Mouse (Mus musculus): ENCODE measurements at regions not wholly inside any gene's neighbourhood (a gene's known extent, or its start where the extent isn't known, plus 50 kb on each side); places are given as distances from the start of the nearest gene placed in this dataset.

DNA sequence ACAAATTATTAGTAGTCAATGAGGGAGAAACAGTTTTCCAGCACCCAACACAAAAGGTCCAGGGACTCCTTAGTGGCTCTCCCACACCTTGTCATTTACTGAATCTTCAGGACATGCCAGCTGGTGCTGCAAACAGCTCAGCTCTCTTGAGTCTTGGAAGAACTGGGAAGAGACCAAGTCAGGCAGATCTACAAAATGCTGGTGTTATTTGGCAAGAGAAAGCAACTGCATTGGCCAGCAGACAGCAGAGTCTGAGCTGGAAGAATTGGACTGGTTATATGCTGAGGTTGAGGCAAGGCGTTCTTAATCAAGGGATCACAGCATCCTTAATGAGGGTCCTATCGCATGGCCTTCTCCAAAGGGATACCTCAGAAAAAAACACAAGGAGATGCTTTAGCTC lies 124.2 kb upstream of the Lef1 start:
- in situ Hi-C loops (cut with MboI; ENCODE audit: low pct_unique_long_range_greater_than_20kb in 1 of 2, low sequenced_read_pairs in 2 of 2, unreplicated experiment in 1 of 2), result no loop called here

DNA sequence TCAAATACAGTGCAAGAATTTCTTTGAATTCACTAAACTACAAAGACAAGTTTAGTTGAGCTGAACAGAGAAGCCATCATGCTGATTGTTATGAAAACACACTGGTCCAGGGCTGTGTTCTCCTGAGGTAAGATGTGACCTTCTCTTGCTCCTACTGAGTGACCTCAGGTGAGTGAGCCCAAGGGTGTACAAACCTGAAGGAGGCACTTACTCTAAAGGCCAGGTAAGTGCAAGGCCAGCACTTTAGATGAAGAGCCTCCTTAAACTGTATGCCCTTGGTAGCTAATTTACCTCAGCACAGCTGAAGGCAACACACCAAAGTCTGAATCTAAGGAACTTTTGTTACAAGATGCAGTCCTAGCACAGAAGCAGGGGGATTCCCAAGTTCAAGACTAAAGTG lies 128.7 kb upstream of the Lef1 start:
- in situ Hi-C loops (cut with MboI; ENCODE audit: low pct_unique_long_range_greater_than_20kb in 1 of 2, low sequenced_read_pairs in 2 of 2, unreplicated experiment in 1 of 2), result no loop called here

DNA sequence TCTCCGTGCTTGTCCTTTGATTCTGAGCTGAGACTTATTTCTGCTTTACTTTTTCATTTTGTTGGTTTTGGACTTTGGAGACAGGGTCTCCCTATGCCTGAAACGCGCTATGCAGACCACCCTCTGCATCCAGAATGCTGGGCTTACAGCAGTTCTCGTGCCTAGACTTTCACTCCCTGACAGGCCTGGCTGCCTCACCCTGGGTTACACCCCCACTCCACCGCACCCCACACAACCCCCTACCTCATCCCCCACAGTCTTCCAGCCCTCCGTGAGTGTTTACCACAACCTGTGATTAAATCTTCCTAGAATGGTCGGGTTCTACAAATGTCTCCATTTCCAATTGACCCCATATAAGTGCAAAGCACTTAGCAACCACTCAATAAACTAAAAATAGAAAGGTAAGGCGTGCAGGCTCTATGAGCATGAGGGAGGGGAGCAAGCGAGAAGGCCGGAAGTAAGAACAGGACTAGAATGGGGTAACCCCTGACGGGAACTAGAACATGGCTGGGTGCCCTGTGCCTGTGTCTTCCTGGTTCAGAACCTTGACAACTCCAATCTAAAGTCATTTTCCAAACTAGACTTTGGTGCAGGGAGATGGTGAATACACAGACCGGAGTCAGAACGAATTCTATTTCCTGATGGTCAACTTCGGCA lies 131.2 kb upstream of the Lef1 start:
- in situ Hi-C loops (cut with MboI; ENCODE audit: low pct_unique_long_range_greater_than_20kb in 1 of 2, low sequenced_read_pairs in 2 of 2, unreplicated experiment in 1 of 2), result no loop called here

DNA sequence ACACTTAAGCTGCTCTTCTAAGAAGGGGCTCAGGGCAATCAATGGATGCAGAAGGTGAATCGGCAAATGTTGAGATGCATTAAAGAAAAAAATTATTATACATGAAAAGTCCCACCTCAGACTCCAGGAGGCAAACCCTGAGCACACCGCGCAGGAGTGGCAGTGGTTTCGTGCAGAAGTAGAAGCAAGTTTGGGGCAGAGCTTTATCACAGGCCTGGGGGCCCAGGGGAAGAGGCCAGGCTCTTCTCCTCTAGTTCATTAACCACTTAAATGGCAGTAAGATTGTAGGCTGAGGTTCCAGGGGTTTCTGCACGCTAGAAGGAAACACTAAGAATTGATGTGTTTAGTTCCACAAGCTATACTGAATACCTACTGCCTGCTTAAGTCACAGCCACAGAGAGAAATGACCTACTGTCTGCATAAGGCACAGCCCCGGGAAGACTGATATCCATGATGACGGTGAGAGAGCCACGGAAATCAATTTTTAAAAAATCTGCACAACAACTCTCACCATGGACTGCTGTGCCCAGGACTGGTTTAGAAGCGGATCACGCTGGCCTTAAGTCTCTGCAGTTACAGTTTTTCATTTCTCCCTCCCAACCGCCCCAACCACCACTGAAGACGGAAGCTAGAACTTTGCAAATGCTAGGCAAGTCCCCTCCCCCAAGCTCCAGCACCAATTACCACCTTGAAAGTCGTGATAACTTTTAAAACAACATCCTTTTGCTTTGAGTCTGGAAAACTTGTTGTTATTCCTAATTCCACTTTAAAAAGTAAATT lies 132.2 kb upstream of the Lef1 start:
- in situ Hi-C loops (cut with MboI; ENCODE audit: low pct_unique_long_range_greater_than_20kb in 1 of 2, low sequenced_read_pairs in 2 of 2, unreplicated experiment in 1 of 2), result no loop called here

DNA sequence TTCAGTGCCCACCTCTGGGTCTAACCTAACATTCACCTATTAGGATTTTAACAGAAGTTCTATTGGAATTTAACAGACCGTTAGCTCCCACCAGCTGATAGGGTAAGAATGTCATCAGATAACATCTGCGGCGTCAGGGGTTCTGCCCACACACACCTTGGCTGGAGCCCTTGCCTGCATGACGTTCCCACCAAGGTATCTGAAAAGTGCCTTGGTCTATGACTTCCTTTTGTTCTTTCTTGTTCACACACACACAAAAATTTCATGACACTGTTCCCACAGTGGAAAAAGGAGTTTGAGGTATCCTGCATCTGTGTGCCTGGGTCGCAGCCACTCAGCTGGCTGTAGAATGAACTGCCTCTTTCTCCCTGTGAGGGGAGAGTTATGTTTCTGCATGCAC lies 134.1 kb upstream of the Lef1 start:
- in situ Hi-C loops (cut with MboI; ENCODE audit: low pct_unique_long_range_greater_than_20kb in 1 of 2, low sequenced_read_pairs in 2 of 2, unreplicated experiment in 1 of 2), result no loop called here

DNA sequence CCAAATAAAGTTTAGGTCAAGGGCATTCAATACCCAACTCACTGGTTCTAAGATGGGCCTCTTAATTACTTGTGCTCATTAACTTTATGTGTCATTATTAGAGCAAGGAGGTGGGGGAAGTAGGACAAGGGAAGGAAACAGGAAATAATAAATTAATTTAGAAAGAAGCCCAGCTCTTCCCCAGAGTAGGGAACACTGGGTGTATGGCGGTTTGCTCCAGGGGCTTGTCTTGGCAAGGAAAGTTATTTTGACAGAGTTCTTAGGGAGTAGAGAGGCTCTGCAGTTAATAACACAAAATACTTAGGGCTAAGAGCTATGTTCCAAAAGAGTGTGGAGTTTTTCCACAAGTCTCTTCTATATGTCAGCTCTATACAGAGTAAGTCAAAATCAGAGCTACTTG lies 135.0 kb upstream of the Lef1 start:
- in situ Hi-C loops (cut with MboI; ENCODE audit: low pct_unique_long_range_greater_than_20kb in 1 of 2, low sequenced_read_pairs in 2 of 2, unreplicated experiment in 1 of 2), result no loop called here

DNA sequence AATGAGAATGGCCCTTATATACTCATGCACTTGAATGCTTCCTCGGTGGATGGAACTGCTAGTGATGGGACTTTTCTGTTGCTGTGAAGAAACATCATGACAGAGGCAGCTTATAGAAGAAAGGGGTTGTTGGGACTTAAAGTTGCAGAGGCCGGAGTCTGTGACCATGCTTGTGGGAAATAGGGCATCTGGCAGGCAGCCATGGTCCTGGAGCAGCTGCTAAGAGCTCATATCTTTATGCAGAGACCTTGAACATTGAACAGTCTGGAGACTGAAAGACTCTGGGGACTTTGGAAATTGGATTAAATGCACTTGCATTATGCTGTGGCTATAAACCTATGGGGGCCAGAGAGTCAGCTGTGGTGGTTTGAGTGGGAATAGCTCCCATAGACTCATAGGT lies 138.1 kb upstream of the Lef1 start:
- in situ Hi-C loops (cut with MboI; ENCODE audit: low pct_unique_long_range_greater_than_20kb in 1 of 2, low sequenced_read_pairs in 2 of 2, unreplicated experiment in 1 of 2), result no loop called here

DNA sequence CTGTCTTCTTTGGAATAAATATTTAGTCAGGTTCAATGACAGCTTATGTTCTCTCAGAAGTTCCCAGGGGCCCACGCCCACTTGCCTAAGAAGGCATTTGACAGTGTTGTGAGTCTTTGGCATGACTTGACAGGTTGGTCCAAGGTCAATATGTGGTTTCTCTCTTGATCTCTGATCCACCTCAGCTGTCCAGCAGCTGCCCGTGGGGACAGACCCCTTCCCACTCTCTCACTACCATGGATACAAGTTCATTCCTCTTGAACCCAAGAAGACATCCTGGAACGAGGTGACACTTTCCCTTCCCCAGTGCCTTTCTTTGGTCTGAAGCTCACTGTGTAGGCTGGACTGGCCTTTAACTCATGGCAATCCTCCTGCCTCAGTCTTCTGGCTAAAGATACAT lies 145.0 kb upstream of the Lef1 start:
- in situ Hi-C loops (cut with MboI; ENCODE audit: low pct_unique_long_range_greater_than_20kb in 1 of 2, low sequenced_read_pairs in 2 of 2, unreplicated experiment in 1 of 2), result no loop called here

DNA sequence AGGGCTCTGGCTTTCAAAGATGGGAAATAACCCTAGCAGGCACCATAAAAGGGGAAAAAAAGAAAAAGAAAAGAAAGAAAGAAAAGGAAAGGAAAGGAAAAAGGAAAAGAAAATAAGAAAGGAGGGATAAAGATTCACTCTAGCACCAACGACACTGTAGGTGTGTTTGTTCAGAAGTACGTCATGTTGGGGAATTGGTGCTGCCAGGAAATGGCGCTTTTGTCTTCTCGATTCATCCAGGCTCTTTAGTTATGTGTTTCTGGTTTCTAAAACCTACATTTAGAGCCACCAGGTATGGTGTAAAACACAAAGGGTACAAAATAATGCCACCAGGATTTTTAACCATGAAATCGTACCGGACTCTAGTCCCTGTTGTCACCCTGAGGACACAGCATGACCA lies 146.2 kb upstream of the Lef1 start:
- in situ Hi-C loops (cut with MboI; ENCODE audit: low pct_unique_long_range_greater_than_20kb in 1 of 2, low sequenced_read_pairs in 2 of 2, unreplicated experiment in 1 of 2), result no loop called here

DNA sequence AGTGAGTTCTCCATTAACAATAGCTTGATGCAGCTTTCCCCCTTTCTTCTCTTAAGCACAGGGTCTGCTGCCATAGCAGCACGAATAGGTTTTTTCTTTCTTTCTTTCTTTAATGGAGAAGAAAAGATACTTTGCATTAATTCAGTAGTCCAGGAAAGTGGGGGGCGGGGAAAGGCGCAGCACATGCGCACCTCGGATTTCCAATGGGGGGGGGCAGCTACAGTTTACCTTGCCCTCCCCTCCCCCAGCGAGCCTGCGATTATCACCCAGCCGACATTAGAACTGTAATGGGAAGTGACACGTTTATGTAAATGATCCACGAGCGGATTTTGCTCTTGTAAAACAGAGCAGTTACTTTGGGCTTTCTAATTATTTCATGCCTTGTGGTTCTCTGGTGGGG lies 146.6 kb upstream of the Lef1 start:
- in situ Hi-C loops (cut with MboI; ENCODE audit: low pct_unique_long_range_greater_than_20kb in 1 of 2, low sequenced_read_pairs in 2 of 2, unreplicated experiment in 1 of 2), result no loop called here

DNA sequence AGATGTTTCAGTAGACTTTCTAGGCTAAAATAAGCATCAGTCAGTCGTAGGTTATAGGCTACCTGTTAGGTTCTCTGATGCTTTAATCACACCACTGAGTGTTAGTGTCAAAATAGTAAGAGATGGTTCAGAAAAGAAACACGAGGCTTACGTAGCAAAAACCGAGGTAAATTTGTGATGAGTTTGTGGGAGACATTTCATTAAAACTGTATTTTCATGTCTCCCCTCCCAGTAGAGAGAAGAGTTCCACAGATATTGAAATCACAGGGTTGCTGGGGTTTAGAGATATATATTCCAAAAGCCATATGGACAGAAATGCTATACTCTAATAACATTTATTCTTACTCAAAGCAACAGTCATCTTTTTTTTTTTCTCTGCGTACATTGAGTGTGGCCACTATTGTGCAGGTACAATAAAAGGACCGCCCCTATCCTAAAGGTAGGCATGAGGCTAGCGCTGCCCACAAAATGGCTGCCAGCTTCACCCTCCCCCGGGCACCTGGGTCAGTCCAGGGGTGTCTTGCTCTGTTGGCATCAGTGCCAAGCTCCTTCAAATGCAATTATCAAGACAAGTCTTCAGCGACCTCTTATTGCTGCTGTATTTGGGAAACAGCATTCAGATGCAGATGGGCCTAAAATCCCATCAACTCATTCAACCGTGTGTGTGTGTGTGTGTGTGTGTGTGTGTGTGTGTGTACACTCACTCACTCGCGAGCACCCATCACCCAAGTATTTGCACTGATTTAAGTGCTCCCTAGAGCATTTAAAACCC lies 147.4 kb upstream of the Lef1 start:
- in situ Hi-C loops (cut with MboI; ENCODE audit: low pct_unique_long_range_greater_than_20kb in 1 of 2, low sequenced_read_pairs in 2 of 2, unreplicated experiment in 1 of 2), result no loop called here

DNA sequence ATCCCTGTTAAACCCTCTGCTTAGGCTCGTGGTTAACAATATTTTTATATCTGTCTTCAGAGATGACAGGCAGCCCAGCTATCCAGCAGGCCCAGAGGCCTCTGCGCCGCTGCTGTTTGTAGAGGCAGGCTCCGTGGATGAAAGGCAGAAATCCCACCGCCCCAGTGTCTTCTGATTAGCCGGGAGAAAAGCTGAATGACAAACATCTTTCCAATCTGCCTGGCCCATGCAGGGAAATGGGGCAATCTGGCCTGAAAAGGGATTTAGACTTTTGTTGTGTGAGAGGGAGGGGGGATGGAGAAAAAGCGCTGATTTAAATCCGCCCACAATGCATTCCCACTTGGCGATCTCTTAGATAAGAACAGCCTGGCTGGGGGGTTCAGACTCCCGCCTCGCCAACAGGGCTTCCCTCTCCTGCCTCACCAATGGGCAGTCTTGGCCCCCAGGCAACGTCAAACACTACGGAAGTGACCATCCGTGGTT lies 148.1 kb upstream of the Lef1 start:
- in situ Hi-C loops (cut with MboI; ENCODE audit: low pct_unique_long_range_greater_than_20kb in 1 of 2, low sequenced_read_pairs in 2 of 2, unreplicated experiment in 1 of 2), result no loop called here

DNA sequence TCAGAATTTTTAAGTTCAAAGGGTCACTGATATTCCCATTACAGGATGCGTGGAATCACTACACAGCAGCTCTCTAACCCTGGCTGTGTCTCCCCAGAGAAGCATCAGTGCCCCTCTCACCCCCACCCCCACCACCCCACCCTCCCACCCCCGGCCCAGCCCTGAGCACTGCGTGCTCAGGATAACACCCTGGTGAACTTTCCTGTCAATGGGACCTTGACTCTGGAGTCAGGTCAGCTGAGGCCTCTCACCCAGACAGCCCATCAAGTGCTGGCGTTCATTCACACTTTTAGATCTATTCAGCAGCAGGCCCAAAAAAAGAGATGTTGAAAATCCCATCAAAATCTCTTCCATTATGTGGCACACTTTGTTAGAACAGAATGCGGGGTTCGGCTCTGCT lies 148.6 kb upstream of the Lef1 start:
- in situ Hi-C loops (cut with MboI; ENCODE audit: low pct_unique_long_range_greater_than_20kb in 1 of 2, low sequenced_read_pairs in 2 of 2, unreplicated experiment in 1 of 2), result no loop called here

DNA sequence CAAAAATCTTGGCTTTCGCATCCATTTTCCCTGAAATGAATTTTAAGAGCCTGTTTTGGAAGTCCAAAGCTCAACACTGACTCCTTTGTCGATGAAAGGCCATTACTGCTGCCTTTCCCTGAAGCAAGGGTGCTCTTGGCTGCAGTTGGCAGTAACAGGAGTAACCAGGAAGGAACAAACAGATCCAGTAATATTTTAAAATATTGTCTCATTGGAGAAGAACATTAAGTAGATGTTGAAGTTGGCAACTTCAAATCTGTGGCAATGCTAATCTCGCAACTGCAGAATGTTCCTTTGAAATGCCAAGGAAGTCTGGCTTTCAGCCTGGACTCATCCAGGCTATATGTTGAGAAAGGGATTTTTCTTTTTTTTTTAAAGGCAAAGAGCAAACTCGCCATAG lies 154.3 kb upstream of the Lef1 start:
- in situ Hi-C loops (cut with MboI; ENCODE audit: low pct_unique_long_range_greater_than_20kb in 1 of 2, low sequenced_read_pairs in 2 of 2, unreplicated experiment in 1 of 2), result no loop called here

DNA sequence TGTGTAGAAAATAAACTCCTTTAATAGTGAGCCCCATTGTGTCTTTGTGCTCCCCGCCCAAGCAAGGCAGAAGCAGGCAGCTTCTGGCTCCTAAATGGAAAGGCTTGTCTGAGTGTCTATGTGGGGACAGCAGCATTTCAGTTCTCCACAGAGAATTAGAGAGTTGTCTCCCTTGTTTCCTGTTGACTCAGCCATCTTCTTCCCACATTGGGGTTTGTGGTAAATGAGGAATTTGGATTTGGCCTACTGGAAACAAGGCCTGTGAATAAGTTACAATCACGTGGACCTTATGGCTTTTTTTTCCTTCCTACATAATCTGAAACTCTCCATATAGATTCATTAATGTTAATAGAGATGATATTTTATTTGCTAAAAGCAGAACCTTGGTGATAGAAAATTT lies 158.9 kb upstream of the Lef1 start:
- in situ Hi-C loops (cut with MboI; ENCODE audit: low pct_unique_long_range_greater_than_20kb in 1 of 2, low sequenced_read_pairs in 2 of 2, unreplicated experiment in 1 of 2), result no loop called here

DNA sequence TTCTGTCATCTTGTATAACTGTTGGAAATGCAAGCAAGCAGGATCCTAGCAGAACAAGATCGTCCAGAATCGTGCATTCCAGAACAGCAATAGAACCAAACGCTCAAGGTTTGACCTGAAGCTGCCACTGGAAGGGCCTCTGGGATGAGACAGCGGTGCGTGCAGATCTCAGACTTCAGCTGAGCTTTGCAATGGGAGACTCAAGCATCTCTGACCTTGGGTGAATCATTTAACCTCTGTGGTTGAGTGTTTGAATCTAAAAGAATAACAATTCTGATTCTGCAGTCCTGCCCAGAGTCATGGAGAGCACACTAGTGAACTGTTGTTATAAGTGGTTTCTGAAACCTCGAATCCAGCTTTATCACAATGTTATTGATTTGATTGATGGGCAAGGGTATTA lies 159.4 kb upstream of the Lef1 start:
- in situ Hi-C loops (cut with MboI; ENCODE audit: low pct_unique_long_range_greater_than_20kb in 1 of 2, low sequenced_read_pairs in 2 of 2, unreplicated experiment in 1 of 2), result no loop called here

DNA sequence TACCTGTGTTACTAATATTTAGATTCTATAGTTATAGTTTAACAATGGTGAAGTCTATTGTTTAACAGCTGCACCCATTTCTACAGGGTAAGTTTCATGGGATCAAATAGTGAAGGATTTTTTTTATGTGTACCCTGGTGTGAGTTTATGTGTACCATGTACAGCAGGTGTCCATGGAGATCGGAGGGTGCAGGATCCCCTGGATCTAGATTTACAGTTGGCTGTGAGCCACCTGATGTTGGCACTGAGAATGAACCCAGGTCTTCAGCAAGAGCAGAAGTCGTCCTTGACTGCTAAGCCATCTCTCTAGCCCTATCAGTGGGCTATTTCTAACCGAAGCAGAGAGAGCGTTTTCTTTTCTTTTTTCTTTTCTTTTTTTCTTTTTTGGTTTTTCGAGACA lies 162.4 kb upstream of the Lef1 start:
- in situ Hi-C loops (cut with MboI; ENCODE audit: low pct_unique_long_range_greater_than_20kb in 1 of 2, low sequenced_read_pairs in 2 of 2, unreplicated experiment in 1 of 2), result no loop called here

DNA sequence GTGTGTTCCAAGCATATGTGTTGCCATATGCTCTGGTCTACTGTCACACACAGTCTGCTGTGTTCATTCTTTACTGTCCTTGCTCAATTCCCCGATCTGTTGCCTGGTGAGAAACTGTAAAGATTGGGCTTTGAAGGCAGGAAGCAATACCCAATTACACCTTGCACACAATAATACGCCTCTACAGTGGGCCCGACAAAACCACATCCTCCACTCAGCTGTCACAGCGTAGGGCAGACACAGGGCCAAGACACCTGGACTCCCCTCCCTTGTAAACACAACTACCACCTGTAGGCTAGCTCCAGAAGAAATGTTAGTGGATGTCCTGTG lies 163.0 kb upstream of the Lef1 start:
- in situ Hi-C loops (cut with MboI; ENCODE audit: low pct_unique_long_range_greater_than_20kb in 1 of 2, low sequenced_read_pairs in 2 of 2, unreplicated experiment in 1 of 2), result no loop called here

DNA sequence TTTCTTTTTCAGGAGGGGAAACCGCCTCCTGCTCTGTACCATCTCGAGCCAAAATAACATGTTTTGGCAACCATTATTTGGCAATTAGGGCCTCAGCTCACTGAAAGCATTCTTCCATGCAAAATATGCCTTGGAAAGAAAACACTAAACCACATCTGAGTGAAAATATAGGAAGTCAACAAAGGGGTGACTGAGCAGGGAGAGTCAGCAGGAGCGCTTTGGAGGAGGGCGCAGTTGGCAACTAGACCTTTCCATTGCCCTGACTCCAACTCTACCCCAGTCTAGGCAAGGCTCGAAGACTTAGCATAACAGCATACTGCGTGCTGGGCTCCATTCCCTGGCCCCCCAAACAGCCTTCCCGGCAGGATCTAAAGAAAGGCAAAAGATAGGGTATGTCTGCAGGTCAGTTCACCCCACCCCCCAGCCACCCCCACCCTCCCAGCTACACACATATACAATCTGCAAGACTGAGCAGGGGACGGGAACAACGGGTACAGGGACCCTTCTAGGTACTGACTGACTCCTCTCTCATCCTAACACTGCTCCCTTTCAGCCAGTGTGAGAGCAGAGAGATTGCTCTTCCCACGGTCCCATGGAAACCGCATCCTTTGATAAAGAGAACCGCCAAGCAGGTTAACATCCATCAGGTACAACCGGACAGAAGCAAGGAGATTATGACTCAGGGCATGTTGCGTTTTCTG lies 163.5 kb upstream of the Lef1 start:
- in situ Hi-C loops (cut with MboI; ENCODE audit: low pct_unique_long_range_greater_than_20kb in 1 of 2, low sequenced_read_pairs in 2 of 2, unreplicated experiment in 1 of 2), result no loop called here

Measured in mouse embryonic stem cell (cell line).